Mouse (Mus musculus) ES-E14 (cell line): Measurements from ENCODE around the gene Gm49398.

ENCODE experiments used
- CHD2 ChIP-seq: IDR thresholded peaks from 2 replicates; pipeline ENCODE4 v1.6.1; 2014; ENCODE audit warnings: mild to moderate bottlenecking, low read depth, low read length, inconsistent platforms
- ZNF384 ChIP-seq: IDR thresholded peaks from 2 replicates; pipeline ENCODE4 v1.6.1; 2012; ENCODE audit warnings: low read depth, low read length, inconsistent platforms

DNA sequence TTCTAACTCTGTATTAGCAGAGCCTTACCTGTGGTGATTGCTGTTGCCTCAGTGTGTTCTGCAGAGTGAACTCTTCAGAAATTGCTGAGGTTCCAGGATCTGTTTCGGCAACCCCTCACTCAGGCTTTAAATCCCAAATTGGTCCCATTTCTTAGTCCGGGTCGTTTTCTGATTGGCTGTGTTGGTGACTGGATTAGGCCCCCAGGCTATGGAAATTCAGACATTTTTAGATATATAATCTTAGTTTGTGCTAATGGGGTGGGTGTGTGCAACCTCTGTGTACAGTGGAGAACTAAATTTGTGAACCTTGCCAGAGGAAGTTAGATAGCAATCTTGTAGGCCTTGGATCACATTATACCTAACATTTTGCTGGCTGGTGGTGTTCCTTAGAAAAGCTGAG, 85.3 kb downstream of the Gm49398 start, which contains the start of gene Cts6:
- TF ChIP-seq CHD2 (no peak), ZNF384 (no peak)
